Mouse (Mus musculus) frontal cortex, postnatal 25 days (tissue): ENCODE data around the gene Hoxa7.

Experiments used
- DNase-seq, 2 experiments: peaks; one replicate each; pipeline ENCODE4 v3.0.0; 2022; ENCODE audit warnings: low spot score in 2 of 2

Hoxa7 gene

GRCm38 (mm10) chr6:52253511-52254500 lies 32.2 kb upstream of the Hoxa7 start:
- no peak for DNase-seq

GRCm38 (mm10) chr6:52252775-52253376 lies 31.2 kb upstream of the Hoxa7 start:
- no peak for DNase-seq

DNA sequence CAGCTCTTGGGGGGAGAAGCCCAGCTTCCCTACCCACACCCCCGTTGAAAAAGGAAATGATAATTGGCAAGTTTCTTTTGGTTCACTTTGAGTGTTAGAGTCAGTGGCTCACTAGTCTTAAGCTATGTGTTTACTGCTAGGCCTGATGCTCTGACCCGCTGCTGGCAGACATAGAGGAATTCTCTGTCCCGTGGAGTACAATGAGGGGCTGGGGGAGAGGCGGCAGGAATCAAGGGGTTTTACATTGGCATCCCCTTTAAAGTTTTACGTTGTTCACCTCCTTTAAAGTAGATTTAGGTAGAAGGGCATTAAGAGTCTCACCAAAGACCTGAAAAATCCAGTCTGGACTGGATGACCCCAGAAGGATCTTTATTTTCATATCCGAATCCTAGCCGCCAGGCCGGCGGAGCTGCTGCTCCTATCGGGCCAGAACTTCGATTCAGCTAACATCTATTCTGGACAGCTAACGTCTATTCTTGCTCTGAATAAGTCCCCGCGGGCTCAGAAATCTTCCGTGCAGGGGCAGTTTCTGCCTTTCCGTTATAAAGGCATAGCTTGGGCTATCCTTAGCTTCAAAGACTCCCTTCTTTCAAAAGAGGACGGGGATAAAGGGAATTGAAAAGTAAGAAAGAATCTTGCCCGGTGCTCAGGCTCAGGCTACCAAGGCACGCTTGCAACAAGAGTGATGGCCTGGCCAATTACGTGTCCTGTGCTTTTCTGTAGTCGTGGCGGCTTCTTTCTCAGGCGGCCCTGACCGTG lies 30.5 kb upstream of the Hoxa7 start:
- DNase-seq, result no peak

DNA sequence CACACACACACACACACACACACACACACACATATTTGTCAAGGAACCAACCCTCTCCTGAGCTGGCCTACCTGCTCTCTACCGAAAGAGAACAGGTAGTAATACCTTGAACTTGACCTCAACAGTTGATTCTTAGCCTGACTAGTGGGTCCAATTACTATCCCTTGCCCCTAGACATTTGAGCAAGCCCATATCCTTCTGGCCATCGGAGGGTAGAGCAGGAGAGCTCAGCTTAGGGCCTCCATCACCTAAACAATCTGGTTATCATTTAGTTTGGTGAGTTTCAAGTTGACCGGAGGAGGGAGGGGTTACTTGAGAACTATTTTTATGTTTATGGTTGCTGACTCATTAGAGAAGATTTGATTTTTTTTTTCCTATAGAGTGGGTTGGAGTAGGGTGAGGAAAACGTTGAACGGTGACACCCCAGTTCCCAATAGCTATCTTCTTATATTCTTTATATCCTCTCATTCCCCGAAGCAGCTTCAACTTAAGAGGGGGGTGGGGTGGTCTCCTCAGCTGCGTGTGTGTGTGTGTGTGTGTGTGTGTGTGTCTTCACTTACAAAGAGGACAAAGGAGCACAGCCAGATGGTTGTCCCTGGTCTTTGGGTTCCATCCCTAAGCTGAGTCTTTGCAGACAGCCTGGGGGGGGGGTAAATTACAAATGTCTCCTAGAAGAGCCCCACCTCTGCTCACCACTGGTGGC lies 29.7 kb upstream of the Hoxa7 start:
- DNase-seq, result no peak

DNA sequence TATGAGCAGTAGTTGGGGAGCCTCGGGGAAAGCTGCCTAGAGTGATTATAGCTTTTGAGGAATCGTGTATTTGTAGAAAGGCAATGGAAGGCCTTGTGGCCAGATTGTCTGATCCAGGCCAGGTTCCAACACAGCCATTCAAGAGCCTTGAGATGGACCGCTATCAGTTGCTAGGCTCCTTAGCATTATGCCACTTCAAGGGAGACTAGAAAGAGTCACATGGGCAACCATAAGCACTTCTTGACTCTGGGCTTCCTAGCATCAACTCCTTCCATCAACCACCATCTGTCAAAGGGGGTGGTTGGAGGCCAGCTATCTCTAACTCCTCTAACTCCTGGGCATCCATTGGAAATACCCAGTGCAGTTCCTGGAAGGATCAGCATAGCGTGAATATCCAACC lies 28.2 kb upstream of the Hoxa7 start:
- no peak for DNase-seq

- no peak for DNase-seq
Observed at GRCm38 (mm10) chr6:52249415-52249738, 27.7 kb upstream of the Hoxa7 start.

DNA sequence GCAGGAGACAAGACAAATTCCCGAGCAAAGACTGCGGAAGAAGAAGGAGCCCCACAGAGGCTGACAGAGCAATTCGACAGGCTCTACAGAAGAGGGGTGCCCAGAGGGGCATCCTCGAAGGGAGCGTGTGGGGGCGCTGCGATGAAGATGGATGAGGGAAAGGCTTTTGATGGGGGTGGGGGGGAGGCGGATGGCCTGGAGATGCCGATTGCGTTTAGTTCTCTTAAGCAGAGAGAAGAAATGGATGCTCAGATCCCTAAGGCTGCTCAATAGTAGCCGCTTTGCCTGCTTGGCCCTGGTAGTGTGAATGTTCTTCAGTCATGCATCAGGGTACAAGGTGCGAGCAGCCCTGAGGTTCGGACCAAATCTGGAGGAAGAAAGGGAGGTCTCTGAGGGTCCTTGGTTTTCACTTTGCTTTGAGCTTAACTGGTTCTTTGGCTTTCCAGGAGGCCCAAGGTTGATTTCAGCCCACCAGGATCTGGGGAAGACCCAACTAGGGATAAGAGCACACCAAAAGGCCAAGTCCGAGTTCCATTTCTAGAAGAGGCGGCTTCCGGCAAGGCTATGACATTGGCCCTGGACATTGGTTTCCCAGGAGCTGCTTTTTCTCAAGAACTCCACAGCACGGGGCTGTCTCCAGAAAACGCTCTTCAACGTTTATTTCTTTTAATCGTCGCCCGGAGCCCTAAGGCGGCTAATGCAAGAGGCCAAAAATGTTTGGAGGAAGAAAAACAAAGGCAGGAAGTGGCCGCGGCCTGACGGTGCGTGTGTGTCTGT lies 27.2 kb upstream of the Hoxa7 start:
- no peak for DNase-seq

DNA sequence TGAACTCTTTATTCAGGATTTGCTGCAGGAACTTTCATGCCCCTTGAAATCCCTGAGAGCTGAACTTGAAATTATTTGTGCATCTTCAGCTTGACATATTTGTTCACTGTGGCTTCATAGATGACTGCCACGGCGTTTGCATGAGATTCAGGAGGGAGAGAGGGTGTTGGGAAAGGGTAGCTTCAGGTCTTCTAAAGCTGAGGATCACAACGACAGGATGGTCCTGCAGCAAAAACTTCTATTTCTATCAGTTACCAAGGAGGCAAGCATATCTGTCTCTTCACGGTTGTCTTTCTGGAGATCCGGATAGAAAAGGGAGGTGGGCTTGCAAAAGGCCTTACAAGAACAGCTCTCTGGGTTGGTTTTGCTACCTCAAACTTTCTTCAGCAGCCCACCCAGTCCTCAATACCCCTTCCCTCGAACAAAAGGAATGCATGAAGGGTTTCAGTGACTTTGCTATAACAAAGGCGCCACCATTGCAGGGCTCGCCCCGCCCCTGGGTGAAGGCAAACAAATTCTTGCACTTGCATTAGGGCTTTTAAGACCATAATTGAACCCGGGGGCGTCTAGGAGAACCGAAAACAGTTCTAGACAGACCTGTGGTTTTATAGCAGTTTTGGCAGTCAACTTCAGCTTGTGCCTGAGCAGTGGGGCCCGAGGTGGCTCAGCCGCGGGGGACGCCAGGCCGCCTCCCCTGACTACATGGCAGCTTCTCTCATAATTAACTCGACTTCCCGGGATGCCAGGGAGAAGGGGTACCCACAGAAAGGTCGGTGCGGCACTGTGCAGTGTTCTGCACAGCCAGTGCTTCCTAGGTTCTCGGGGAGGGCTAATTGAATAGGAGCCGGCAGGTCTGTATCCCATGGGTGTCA lies 26.3 kb upstream of the Hoxa7 start:
- no peak for DNase-seq

- no peak for DNase-seq
Observed at GRCm38 (mm10) chr6:52246916-52247315, 25.3 kb upstream of the Hoxa7 start.

DNA sequence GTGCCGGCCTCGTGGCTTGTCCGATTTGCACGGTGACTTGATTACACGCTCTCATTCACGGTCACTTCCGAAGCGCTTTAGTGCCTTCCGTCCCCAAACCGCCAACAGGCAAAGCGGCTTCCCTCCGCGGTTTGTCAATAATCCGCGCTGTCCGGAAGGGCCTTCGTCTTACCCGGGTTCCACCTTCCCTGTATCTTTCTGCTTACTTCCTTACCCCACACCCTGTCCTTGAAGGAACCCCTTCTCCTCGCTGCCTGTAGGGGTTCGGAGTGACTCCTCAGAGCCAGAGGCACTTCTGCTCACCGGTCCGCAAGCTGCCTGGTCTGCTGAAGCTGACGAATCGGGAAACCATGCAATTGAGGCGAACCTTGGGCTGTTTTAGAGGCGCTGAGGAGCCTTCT lies 24.7 kb upstream of the Hoxa7 start:
- no peak for DNase-seq

DNA sequence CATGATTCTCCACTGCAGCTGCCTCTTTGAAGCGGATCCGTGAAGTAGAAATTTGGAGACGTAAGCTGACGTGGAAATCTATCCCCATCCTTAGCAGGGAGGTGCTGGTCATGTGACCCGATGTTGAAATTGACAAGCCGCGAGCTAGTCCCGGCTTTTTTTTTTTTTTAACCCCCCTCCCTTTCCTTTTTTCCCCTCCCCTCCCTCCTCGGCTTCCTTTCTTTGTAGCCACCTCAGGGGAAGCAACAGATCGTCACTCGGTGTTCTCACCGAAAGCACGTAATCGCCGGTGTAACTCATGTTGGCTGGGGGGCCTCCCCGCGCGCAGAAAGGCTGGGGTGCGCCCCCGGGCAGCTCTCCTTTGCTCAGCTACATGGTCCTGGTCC lies 24.1 kb upstream of the Hoxa7 start, which contains the start of gene Hoxa11:
Hoxa11 (minus strand) TSS at position 54 of the 386 bp plus-strand sequence.
- DNase-seq, result no peak

DNA sequence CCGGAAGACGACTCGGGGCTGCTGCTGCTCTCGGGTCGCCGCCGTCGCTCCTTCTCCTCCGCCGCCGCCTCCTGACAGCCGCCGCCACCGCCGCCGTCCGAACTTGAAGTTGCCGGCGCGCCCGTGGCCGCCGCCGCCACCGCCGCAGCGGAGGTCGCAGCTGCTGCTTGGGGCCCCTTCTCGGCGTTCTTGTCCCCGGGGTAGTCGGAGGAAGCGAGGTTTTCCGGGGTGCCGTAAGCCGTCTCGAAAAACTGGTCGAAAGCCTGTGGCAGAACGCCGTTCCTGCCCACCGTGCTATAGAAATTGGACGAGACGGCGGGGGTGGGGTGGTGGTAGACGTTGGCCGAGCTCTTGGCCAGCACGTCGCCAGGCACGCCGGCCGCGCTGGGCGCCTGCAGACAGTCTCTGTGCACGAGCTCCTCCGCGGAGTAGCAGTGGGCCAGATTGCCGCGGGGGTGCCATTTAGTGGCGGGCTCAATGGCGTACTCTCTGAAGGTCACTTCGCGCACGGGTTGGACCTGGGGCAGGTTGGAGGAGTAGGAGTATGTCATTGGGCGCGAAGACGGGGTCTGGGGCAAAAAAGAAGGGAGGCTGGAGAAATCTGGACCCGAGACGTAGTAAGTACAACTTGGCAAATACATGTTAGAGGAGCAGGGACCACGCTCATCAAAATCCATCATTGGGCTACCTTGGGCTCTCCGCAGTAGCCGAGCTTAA lies 23.5 kb upstream of the Hoxa7 start:
- DNase-seq, result no peak

GRCm38 (mm10) chr6:52244471-52245039 lies 22.9 kb upstream of the Hoxa7 start:
- DNase-seq, result no peak

DNA sequence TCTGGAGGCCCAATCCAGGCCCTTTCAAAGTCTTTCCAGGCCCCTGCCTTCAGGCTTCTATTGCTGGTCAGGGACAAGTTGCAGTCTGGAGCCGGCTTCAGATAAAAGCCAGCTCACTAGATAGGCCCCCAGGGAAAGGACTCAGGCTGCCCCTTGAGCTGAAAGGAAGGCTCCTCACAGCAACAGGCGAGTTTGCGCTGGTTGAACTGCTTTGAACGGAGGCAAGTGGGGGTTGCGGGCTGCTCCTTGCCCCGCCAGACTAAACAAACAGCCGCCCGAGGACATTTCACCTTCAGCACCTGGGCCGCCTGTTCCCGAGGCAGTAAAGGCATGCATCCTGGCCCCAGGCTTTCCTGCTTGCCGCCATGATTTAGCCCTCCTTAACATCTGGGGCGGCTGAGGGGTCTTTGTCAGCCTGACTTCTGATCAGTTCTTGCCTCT lies 22.0 kb upstream of the Hoxa7 start:
- no peak for DNase-seq

DNA sequence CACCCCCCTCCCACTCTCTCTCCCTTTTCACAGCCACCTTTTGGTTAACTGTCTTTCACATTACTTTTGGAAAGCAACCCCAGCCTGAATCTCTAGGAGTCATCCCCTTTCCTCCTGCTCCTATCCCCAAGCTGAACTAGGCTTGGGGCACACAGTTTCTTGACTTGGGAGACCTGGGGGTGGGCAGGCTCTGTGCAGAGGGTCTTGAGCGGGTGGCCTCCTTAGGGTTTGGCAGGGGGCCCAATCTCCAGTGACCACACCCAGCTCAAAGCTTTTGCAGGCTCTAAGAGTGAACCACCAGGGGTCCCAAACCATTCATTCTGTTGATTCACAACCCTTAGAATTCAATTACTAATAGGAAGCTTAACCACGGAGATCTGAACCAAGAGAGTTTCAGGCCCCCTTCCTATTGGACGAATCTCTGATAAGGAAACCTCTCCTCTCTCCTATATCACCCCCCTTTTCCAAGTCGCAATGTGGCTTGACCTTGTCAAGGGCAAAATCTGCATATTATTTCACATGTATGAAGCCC lies 21.2 kb upstream of the Hoxa7 start:
- no peak for DNase-seq

DNA sequence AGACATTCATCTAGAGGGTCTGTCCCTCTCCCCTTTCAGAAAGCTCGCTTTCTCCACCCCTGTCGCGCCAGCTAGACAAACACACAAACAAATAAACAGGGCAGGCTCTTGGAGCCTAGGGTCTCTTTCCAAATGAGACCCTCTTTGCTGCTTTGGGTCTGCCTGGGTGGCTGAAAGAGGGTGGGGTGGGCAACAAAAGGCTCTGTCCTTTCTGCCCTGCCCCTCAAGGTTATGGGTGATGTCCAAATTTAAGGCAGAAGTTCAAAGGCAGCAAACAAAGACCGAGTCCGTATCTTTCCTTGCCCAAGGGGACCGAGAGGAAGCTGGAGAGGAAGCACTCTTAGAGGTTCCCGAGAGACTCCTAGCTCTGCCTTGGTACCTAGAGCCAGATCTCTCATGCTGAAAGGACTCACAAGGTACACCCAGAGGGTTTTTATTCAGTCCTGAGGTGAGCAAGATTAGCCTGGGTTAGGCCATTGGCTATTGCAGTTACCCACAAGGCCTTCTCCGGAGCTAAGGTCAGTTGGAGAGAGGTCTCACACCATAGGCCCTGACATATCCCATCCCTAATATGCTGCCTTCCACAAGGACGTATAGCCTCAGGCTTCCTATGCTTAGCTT lies 19.5 kb upstream of the Hoxa7 start:
- no peak for DNase-seq

DNA sequence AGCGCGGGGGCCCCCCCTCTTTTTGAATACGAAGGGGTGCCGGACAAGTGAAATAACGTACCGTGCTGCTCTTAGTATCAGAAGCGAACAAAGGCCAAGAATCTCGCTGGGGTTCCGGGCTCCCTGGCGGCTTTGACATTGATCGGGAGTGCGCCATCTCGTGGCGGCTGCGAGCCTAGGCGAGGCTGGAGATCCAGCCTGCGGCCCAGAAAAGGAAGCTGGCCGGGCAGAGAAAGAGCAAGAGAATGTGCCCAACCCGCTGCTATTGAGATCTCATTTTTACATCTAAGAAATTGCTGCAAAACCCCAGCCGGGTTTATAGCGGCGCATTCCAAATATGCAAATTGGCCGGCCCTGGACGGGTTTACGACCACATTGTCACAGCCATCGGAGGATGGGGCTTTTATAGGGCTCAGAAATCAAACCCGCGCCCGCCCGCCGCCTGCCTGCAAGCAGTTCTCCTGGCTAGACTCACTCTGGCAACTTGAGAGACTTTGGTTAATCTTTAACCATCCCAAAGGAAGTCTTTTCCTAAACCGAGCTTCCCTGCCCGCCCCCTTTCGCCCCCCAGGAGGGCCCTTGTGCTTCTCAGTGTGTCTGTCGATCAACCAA lies 18.8 kb upstream of the Hoxa7 start, which contains the start of gene Hoxa10:
Hoxa10 (minus strand) TSS at position 466 of the 612 bp plus-strand sequence.
- no peak for DNase-seq
